Mouse (Mus musculus) spleen, adult 2 months (tissue): ENCODE measurements around the gene Gpx5. TPM values are rescaled to one million over a fixed set of nuclear protein-coding genes. Genes with fewer than 3 reads are reported as not detected.

ENCODE experiments used
- DNase-seq, 2 experiments: peaks; one replicate each; pipeline versions ENCODE4 v3.0.0 to v3.0.0-alpha.2; 2012 to 2021; ENCODE audit warnings: low spot score in 2 of 2, low read depth in 1 of 2
- H3K27ac ChIP-seq: fragments of 200-500 bp; 2 replicates; pipeline ENCODE4 v1.5.1; 2012; ENCODE audit warnings: low read length, inconsistent platforms; ENCODE audit not compliant: insufficient read depth
- H3K27me3 ChIP-seq: fragments of 200-500 bp; 2 replicates; pipeline ENCODE4 v1.6.1; 2012; ENCODE audit warnings: mild to moderate bottlenecking, moderate library complexity, low read length, inconsistent platforms; ENCODE audit not compliant: control insufficient read depth, insufficient read depth
- H3K36me3 ChIP-seq: fragments of 200-500 bp; 2 replicates; pipeline ENCODE4 v1.6.1; 2012; ENCODE audit warnings: mild to moderate bottlenecking, low read length, inconsistent platforms; ENCODE audit not compliant: control insufficient read depth, insufficient read depth
- H3K4me1 ChIP-seq: fragments of 200-500 bp; 2 replicates; pipeline ENCODE4 v1.6.1; 2011; ENCODE audit warnings: inconsistent platforms; ENCODE audit not compliant: control insufficient read depth, insufficient read depth, insufficient read length
- H3K4me3 ChIP-seq: fragments of 200-500 bp; 2 replicates; pipeline ENCODE4 v1.5.1; 2011; ENCODE audit warnings: mild to moderate bottlenecking, inconsistent platforms; ENCODE audit not compliant: insufficient read depth, insufficient read length; ENCODE audit errors: extremely low read depth
- CTCF ChIP-seq: fragments of 200-500 bp; IDR thresholded peaks from 2 replicates; pipeline ENCODE4 v1.5.1; 2011; ENCODE audit warnings: mild to moderate bottlenecking, inconsistent platforms; ENCODE audit not compliant: insufficient read depth, insufficient read length, insufficient replicate concordance; ENCODE audit errors: extremely low read depth
- POLR2A ChIP-seq: fragments of 200-500 bp; IDR thresholded peaks from 2 replicates; pipeline ENCODE4 v1.6.1; 2011; ENCODE audit warnings: low read depth, low read length, inconsistent platforms
- WGBS: fragments of 180-500 bp; shearing (Covaris S2); methylation state at CpG from one replicate; pipeline ENCODE4 v1.1.7; 2018; 5-methylcytosine and 5-hydroxymethylcytosine counted together
- polyA plus RNA-seq: library from polyadenylated mRNA; depleted of rRNA; stranded (reverse); fragments of >200 nt; gene quantifications from 2 replicates; pipeline ENCODE4 v1.2.3, GENCODE M21; 2012; rRNA removed

The Gpx5 gene
- not detected in 2 replicates for polyA plus RNA-seq

- H3K27me3 ChIP-seq: no peaks in the 10 kb centered on the region
- no peak within 1 kb of the TSS for H3K27ac ChIP-seq
- no peak within 1 kb of the TSS for H3K4me3 ChIP-seq
- H3K4me1 ChIP-seq: no peaks in the 10 kb centered on the region
- WGBS: 90% methylated on average over 6 of the region's 6 CpGs
- no peaks in the 10 kb centered on the region for H3K36me3 ChIP-seq
- TF ChIP-seq POLR2A: no peak
- no peak for TF ChIP-seq CTCF
- no peak for DNase-seq
Observed at GRCm38 (mm10) chr13:21292631-21293030, at the start of gene Gpx5. Gene Gpx5 (minus strand): TSS chr13:21292731.

GRCm38 (mm10) chr13:21327424-21327823 lies 34.9 kb upstream of the Gpx5 start:
- DNase-seq: no peak
- Histone ChIP-seq H3K27me3 (peaks cover 8% of the 10 kb centered on the region), H3K4me3 (no peak overlapping the region), H3K36me3 (no peaks in the 10 kb centered on the region), H3K27ac (no peak overlapping the region), H3K4me1 (no peaks in the 10 kb centered on the region; the same call in 1 of the 2 replicates)
- no peak for TF ChIP-seq CTCF
- TF ChIP-seq POLR2A: no peak
- 6% methylated on average over 9 of the region's 9 CpGs for WGBS

DNA sequence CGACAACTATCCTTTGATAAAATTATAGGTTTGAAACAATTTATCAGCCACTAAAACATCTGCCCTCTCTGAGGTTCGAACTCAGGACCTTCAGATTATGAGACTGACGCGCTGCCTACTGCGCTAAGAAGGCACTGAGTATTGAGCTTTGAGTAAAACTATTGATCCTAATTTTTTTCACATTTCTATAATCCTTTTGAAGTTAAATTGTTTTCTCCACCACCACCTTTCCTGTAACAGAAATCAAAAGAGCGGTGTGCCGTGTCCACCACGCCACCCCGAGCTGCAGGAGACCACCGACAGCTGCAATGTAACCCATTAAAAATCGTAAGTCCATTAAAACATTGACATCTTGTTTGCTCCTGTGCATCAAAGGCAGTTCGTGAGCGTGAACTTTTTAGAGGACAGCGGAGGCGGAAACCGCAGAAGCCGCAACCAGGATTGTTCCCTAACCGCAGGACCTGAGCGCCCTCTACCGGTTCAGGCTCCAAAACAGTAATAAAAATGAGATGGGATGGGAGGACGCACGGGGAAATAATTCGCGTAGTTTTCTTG lies 34.2 kb upstream of the Gpx5 start:
- peaks cover 8% of the 10 kb centered on the region for H3K27me3 ChIP-seq

DNA sequence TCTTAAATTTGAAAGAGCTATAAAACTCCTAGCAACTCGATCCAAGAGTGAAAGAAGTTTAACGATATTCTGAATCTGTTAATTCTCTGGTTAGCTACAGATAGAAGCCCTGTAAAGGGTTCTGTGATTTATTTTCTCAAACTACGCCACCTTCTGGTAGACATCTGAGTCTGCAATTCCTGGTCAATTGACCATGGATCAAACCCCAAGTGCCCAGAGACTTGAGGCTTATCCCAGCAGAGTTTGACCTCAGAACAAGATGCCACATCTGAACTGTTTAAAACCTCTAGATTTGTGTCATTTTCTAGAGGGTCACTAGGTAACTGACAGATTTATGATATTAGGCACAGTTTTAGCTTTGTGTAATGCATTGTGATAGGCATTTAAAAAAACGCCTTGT lies 33.7 kb upstream of the Gpx5 start:
- no peak for TF ChIP-seq POLR2A
- no peak for TF ChIP-seq CTCF
- H3K27me3 ChIP-seq: peaks cover 8% of the 10 kb centered on the region
- no peak overlapping the region; the same call in 1 of the 2 replicates for H3K4me3 ChIP-seq
- no peaks in the 10 kb centered on the region; the same call in 1 of the 2 replicates for H3K4me1 ChIP-seq
- H3K36me3 ChIP-seq: no peaks in the 10 kb centered on the region
- no peak for DNase-seq
- no peak overlapping the region for H3K27ac ChIP-seq
- WGBS: 11% methylated on average over 4 of the region's 4 CpGs

More for the DNA sequence above, 34.2 kb upstream of the Gpx5 start:
- Histone ChIP-seq H3K27ac (no peak overlapping the region), H3K36me3 (no peaks in the 10 kb centered on the region), H3K4me3 (peak overlapping the region; percentile 42), H3K4me1 (no peaks in the 10 kb centered on the region; the same call in 1 of the 2 replicates)
- WGBS: 2% methylated on average over 24 of the region's 24 CpGs
- TF ChIP-seq POLR2A (no peak), CTCF (peak; percentile 38; the same call in 1 of the 2 replicates)
- DNase-seq: peak in 1 of 2 experiments; percentile 12

- Histone ChIP-seq H3K27ac (no peak overlapping the region), H3K4me1 (no peaks in the 10 kb centered on the region; the same call in 1 of the 2 replicates), H3K4me3 (no peak overlapping the region), H3K27me3 (peaks cover 8% of the 10 kb centered on the region), H3K36me3 (no peaks in the 10 kb centered on the region)
- TF ChIP-seq CTCF (no peak), POLR2A (no peak)
- 27% methylated on average over 6 of the region's 6 CpGs for WGBS
- DNase-seq: no peak
Observed at GRCm38 (mm10) chr13:21323405-21323804, 30.9 kb upstream of the Gpx5 start.

DNA sequence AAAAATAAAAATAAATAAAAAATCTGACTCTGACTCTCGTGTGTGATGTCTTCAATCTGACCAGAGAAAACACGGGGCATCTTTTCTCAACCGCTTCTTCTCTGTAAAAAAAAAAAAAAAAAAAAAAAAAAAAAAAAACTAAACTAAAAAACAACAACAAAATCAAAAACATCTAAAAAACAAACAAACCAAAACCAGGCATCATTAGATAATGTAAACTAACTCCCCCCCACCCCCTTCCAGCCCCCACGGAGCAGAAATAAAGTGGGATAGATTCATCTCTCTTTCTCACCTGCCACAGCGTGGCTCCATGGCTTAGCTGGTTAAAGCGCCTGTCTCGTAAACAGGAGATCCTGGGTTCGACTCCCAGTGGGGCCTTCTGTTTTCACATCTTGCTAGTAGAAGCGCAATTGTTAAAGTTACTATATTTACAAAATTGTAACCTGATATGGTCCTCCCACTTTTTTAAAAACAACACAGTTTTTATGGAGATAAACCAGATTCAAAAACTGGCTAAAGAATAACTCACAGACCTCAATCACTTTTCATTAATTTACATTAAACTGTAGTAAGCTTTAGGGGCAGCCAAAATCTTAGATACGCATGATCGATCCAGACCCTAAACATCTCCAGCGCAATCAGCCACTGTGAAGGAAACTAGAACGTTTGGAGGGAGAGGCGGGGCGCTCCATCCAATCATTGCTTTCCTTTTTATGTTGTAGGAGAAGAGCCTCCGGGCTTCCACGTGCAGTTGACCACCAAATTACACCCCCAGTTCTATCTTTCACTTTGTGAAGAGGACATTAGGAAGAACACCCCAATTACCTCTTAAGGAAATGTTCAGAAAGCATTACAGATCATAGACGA lies 30.2 kb upstream of the Gpx5 start:
- Histone ChIP-seq H3K27me3 (peaks cover 6% of the 10 kb centered on the region), H3K27ac (no peak overlapping the region), H3K4me3 (no peak overlapping the region), H3K36me3 (no peaks in the 10 kb centered on the region), H3K4me1 (no peaks in the 10 kb centered on the region; the same call in 1 of the 2 replicates)
- DNase-seq: no peak
- TF ChIP-seq CTCF (no peak), POLR2A (no peak)
- 14% methylated on average over 18 of the region's 18 CpGs for WGBS
